Mouse (Mus musculus) midbrain, embryonic 16.5 days (tissue): ENCODE results near the gene Gm5426. TPM values are rescaled to one million over a fixed set of nuclear protein-coding genes. Genes with fewer than 3 reads are reported as not detected.

ENCODE experiments used
- ATAC-seq: fragments of 200-750 bp; cut with Nextera tagmentation; 2 replicates; pipeline ENCODE4 v1.8.0; 2017; ENCODE audit warnings: moderate TSS enrichment
- H3K27ac ChIP-seq: fragments of 300-500 bp; sonication (generic); 2 replicates; pipeline ENCODE4 v1.5.1; 2014; ENCODE audit warnings: mild to moderate bottlenecking, low read length, mixed read lengths
- H3K27me3 ChIP-seq: fragments of 300-500 bp; sonication (generic); 2 replicates; pipeline ENCODE4 v1.6.1; 2014; ENCODE audit warnings: low read depth, low read length, mixed read lengths; ENCODE audit not compliant: control insufficient read depth, insufficient read depth
- H3K36me3 ChIP-seq: fragments of 300-500 bp; sonication (generic); 2 replicates; pipeline ENCODE4 v1.6.1; 2014; ENCODE audit warnings: mild to moderate bottlenecking, low read length, moderate library complexity, mixed read lengths; ENCODE audit not compliant: control insufficient read depth, insufficient read depth
- H3K4me1 ChIP-seq: fragments of 300-500 bp; sonication (generic); 2 replicates; pipeline ENCODE4 v1.6.1; 2014; ENCODE audit warnings: mild to moderate bottlenecking, low read length, mixed read lengths; ENCODE audit not compliant: control insufficient read depth, insufficient read depth
- H3K4me2 ChIP-seq: fragments of 300-500 bp; sonication (generic); 2 replicates; pipeline ENCODE4 v1.6.1; 2014; ENCODE audit warnings: mild to moderate bottlenecking, low read length, mixed read lengths
- H3K4me3 ChIP-seq: fragments of 300-500 bp; sonication (generic); 2 replicates; pipeline ENCODE4 v1.5.1; 2014; ENCODE audit warnings: low read depth, mild to moderate bottlenecking, low read length, moderate library complexity, mixed read lengths
- H3K9ac ChIP-seq: fragments of 300-500 bp; sonication (generic); 2 replicates; pipeline ENCODE4 v1.6.1; 2014; ENCODE audit warnings: low read depth, low read length, mixed read lengths
- H3K9me3 ChIP-seq: fragments of 300-500 bp; sonication (generic); replicated peaks from 2 replicates; pipeline ENCODE4 v1.6.1; 2014; ENCODE audit warnings: mild to moderate bottlenecking, low read length, mixed read lengths; ENCODE audit not compliant: control insufficient read depth, poor library complexity, severe bottlenecking
- WGBS: fragments of 180-500 bp; shearing (Covaris S2); extraction: QIAGEN DNeasy Blood & Tissue Kit; methylation state at CpG from one replicate; pipeline ENCODE4 v1.1.7; 2014; 5-methylcytosine and 5-hydroxymethylcytosine counted together
- polyA plus RNA-seq: library from polyadenylated mRNA; unstranded; fragments of >200 nt; fragmentation: Nextera tagmentation; extraction: Ambion mirVana; gene quantifications from 2 replicates; pipeline ENCODE4 v1.2.1, GENCODE M21; 2015

Gm5426 gene
- polyA plus RNA-seq, 1 experiment from 2014 or later: not detected

GRCm38 (mm10) chr10:96105124-96105523 lies 31.3 kb upstream of the Gm5426 start:
- 91% methylated on average over 2 of the region's 2 CpGs for WGBS
- Histone ChIP-seq H3K9me3 (no peaks in the 10 kb centered on the region), H3K4me2 (no peak overlapping the region), H3K4me1 (no peaks in the 10 kb centered on the region), H3K36me3 (no peaks in the 10 kb centered on the region), H3K27ac (no peak overlapping the region), H3K4me3 (no peak overlapping the region), H3K27me3 (no peaks in the 10 kb centered on the region), H3K9ac (no peak overlapping the region)
- no peak for ATAC-seq

DNA sequence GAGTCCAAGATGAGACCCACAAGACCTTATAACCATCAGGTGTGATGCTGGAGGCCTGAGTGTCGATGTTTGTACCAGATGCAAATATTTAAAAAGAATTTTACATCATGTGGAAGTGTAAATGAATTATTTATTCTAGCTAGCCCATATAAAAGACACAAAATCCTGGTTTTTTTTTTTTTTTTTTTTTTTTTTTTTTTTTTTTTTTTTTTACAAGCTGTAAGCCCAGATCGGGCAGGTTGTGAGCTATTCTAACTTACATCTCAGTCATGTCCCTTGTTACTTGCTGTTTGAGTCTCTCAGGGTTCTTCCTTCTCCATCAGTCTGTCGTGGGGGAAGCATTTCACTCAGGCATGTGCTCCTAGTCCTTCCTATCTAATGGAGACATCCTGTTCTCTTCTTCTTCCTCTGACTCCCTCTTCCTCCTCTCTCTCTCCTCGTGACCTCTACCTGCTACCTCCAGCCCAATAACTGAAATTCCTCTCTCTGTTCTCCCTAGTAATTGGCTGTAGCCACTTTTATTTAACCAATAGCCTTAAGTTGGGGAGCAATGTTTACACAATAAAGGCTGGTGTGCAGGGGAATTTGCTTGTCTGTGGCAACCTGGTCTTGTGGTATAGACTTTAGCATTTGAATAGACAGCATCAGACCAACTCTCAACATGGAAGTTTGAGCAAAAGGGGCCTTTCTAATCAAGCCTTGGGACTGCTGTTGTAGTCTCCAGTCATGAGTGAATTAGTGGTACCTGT lies 29.3 kb upstream of the Gm5426 start:
- H3K9me3 ChIP-seq: no peaks in the 10 kb centered on the region; the same call in 1 of the 2 replicates
- no peak overlapping the region for H3K9ac ChIP-seq
- no peak overlapping the region for H3K4me3 ChIP-seq
- H3K4me1 ChIP-seq: no peaks in the 10 kb centered on the region
- no peak overlapping the region for H3K4me2 ChIP-seq
- no peak overlapping the region for H3K27ac ChIP-seq
- H3K36me3 ChIP-seq: no peaks in the 10 kb centered on the region
- WGBS: 80% methylated on average over 4 of the region's 4 CpGs
- ATAC-seq: no peak
- H3K27me3 ChIP-seq: no peaks in the 10 kb centered on the region

- Histone ChIP-seq H3K9ac (no peak overlapping the region), H3K27ac (no peak overlapping the region), H3K9me3 (no peaks in the 10 kb centered on the region; the same call in 1 of the 2 replicates), H3K27me3 (no peaks in the 10 kb centered on the region), H3K4me1 (no peaks in the 10 kb centered on the region), H3K36me3 (no peaks in the 10 kb centered on the region), H3K4me2 (no peak overlapping the region), H3K4me3 (no peak overlapping the region)
- WGBS: 83% methylated on average over 1 of the region's 1 CpGs
- ATAC-seq: no peak
These were observed 28.6 kb upstream of the Gm5426 start for GRCm38 (mm10) chr10:96107825-96108224.

- no peaks in the 10 kb centered on the region for H3K27me3 ChIP-seq
- no peak overlapping the region for H3K27ac ChIP-seq
- 91% methylated on average over 3 of the region's 3 CpGs for WGBS
- ATAC-seq: no peak
- H3K9me3 ChIP-seq: no peaks in the 10 kb centered on the region; the same call in 1 of the 2 replicates
- H3K4me3 ChIP-seq: no peak overlapping the region
- no peak overlapping the region for H3K9ac ChIP-seq
- no peaks in the 10 kb centered on the region for H3K36me3 ChIP-seq
- H3K4me1 ChIP-seq: no peaks in the 10 kb centered on the region
- no peak overlapping the region for H3K4me2 ChIP-seq
These were observed 21.1 kb upstream of the Gm5426 start for GRCm38 (mm10) chr10:96115325-96115724.

GRCm38 (mm10) chr10:96120821-96121220 lies 15.6 kb upstream of the Gm5426 start:
- Histone ChIP-seq H3K27ac (no peak overlapping the region), H3K9ac (no peak overlapping the region), H3K27me3 (no peaks in the 10 kb centered on the region), H3K4me1 (no peaks in the 10 kb centered on the region), H3K9me3 (no peaks in the 10 kb centered on the region), H3K36me3 (no peaks in the 10 kb centered on the region), H3K4me2 (no peak overlapping the region), H3K4me3 (no peak overlapping the region)
- no peak for ATAC-seq
- 89% methylated on average over 2 of the region's 2 CpGs for WGBS

GRCm38 (mm10) chr10:96121249-96122010 lies 15.0 kb upstream of the Gm5426 start:
- Histone ChIP-seq H3K36me3 (no peaks in the 10 kb centered on the region), H3K9me3 (no peaks in the 10 kb centered on the region), H3K4me1 (no peaks in the 10 kb centered on the region), H3K4me3 (no peak overlapping the region), H3K9ac (no peak overlapping the region), H3K27ac (no peak overlapping the region), H3K4me2 (no peak overlapping the region), H3K27me3 (no peaks in the 10 kb centered on the region)
- WGBS: 73% methylated on average over 4 of the region's 4 CpGs
- ATAC-seq: no peak

DNA sequence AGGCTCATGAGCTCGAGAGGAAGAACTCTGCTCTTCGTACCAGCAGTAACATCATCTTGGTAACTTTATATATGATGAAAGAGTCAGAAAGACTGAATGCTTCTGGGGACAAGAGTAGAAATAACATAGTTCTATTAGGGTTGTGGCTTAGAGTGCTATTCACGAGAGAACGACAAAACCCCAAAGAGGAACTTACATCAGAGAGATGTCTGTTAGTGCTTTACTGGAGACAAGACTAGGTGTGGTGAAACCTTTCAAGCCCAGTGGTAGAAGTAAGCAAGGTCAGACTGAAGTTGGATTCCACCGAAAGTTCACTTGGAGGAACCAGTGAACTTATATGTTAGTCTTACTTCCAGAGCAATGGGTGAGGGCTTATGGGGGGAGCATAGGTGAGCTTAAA lies 12.5 kb upstream of the Gm5426 start:
- Histone ChIP-seq H3K36me3 (no peaks in the 10 kb centered on the region), H3K4me1 (no peaks in the 10 kb centered on the region), H3K4me3 (no peak overlapping the region), H3K27ac (no peak overlapping the region), H3K9ac (no peak overlapping the region), H3K9me3 (no peaks in the 10 kb centered on the region), H3K27me3 (no peaks in the 10 kb centered on the region), H3K4me2 (no peak overlapping the region)
- WGBS: 90% methylated on average over 5 of the region's 5 CpGs
- no peak for ATAC-seq

DNA sequence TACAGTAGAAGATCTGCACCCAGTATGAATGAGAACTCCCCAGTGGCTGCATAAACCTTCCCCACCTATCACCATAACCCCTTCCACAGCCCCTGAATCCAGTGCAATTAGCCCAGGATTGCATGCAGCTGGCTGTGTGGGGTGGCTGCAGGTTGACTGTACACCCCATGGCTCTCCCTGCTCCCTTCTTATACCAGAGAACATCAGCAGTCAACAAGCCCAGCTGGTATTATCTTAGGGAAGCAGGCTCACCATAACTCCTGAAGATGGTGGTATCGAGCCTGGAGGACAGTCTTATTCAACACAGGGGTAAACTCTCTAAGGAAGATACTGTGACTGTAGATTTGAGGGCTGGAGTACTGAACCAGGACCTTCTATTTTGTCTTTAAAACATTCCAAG lies 12.1 kb upstream of the Gm5426 start:
- 92% methylated on average over 1 of the region's 1 CpGs for WGBS
- Histone ChIP-seq H3K36me3 (no peaks in the 10 kb centered on the region), H3K9ac (no peak overlapping the region), H3K27me3 (no peaks in the 10 kb centered on the region), H3K9me3 (no peaks in the 10 kb centered on the region), H3K27ac (no peak overlapping the region), H3K4me1 (no peaks in the 10 kb centered on the region), H3K4me3 (no peak overlapping the region), H3K4me2 (no peak overlapping the region)
- ATAC-seq: no peak

DNA sequence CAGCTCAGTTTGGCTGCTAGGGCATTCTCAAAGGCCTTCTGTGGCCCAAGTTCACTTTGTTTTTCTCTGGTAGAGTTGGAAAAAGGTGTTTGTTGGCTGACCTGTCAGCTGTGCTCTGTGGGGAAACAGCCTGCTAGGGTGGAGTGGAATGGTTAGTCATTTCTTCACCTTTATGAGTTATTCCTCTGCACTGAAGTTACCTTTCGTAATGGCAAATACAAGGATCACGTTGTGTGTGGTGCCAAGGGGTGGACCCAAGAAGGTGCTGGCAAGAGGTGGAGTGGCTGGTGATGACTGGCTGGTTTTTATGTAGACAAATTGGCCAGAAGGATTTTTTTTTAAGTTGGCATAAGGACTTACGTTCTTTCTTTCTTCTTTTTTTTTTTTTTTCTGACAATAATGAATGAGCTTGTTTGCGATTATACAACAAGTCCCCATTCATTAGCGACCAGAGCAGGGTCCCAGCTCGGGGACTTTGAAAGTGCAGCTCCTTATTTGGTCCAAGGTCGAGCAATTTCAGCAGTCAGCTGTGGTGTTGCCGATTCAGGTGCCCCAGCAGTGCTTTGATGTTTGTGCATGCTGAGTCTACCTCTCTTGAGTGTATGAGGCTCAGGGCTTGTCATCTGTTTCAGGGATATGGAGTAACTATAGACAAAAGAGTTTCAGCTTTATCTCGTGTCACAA lies 10.5 kb upstream of the Gm5426 start:
- Histone ChIP-seq H3K9me3 (no peaks in the 10 kb centered on the region), H3K36me3 (no peaks in the 10 kb centered on the region), H3K9ac (no peak overlapping the region), H3K27ac (no peak overlapping the region), H3K4me2 (no peak overlapping the region), H3K4me3 (no peak overlapping the region), H3K27me3 (no peaks in the 10 kb centered on the region), H3K4me1 (no peaks in the 10 kb centered on the region)
- 71% methylated on average over 9 of the region's 9 CpGs for WGBS
- no peak for ATAC-seq
